Mouse (Mus musculus) gastrocnemius, postnatal 36 days (tissue): Measurements from ENCODE around the gene M1ap. TPM values are rescaled to one million over a fixed set of nuclear protein-coding genes. Genes with fewer than 3 reads are reported as not detected.

Experiments
- DNase-seq, 2 experiments: peaks; one replicate each; pipeline ENCODE4 v3.0.0; 2022
- intact Hi-C: fragments of 180-260 bp; cut with DNase I; formaldehyde crosslinking; loops from one replicate; pipeline ENCODE4 v1.15.1; 2025
- microRNA-seq, 2 experiments: library from miRNA; unstranded; fragments of <30 nt; microRNA quantifications; one replicate each; pipeline ENCODE4 v1.2.0; 2021
- total RNA-seq, 2 experiments: library from RNA; stranded (reverse); gene quantifications; 2 replicates each; pipeline ENCODE4 v1.2.3; 2021

The M1ap gene
- total RNA-seq, 2 experiments from 2014 or later, result not detected

GRCm38 (mm10) chr6:83066441-83066840 is 119.7 kb downstream of the M1ap start:
- intact Hi-C loops, result no loop called here
- DNase-seq, result no peak

DNA sequence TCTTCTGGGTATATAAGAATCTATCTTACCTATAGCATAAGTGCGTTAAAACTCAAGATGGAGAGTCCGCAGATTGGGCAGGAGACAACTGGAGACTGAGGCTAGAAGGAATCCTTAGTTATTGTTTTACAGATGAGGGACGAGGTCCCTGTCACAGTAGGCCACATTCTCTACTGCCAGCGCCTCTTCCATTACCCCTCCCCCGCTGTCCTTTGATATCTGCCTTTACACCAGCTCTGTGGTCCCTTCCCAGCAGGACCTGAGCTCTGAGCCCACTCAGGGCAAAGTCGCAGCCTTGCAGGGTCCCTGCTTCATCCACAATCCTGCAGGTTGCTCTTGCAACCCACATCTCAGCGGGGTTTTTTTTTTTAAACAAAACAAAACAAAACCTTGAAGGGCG is 121.5 kb downstream of the M1ap start:
- DNase-seq, result no peak
- intact Hi-C loops, result no loop called here

DNA sequence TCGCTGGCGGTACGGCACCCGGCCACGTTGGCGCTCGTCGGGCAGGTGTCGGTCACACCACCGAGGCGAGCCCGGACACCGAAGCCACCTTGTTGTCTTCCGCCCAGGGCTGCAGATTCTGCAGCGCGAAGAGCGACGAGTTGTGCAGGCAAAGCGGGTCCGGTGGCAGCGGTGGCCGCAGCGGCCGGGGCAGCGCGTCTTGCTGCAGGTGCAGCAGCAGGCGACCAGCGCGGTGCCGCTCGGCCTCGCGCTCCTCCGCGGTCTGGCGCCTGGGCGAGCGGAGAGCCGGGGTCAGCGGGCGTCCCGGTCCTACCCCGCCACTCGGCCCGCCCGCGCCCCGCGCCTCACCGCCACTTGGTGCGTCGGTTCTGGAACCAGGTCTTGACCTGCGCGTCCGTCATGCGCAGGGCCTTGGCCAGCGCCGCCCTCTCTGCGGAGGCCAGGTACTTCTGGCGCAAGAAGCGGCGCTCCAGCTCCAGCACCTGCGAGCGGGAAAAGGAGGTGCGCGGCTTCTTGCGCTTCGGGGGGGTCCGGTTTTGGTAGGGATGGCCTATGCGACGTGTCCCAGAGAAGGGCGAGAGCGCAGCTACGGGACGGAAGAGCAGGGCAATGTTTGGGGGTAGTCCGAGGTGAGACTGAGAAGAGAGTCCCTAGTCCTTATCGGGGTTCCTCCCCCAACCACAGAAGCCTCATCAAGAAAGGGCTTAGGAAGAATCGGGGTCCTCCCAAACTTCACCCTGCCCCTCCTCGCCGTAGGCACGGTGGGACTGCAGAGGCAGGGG is 122.2 kb downstream of the M1ap start:
- intact Hi-C loops, result no loop called here
- no peak for DNase-seq

- intact Hi-C loops, result no loop called here
- DNase-seq, result no peak
Measured at GRCm38 (mm10) chr6:83069488-83070246, 123.0 kb downstream of the M1ap start.

DNA sequence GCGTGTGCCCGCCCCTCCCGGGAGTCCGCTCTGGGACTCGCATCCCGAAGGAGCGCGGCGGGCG is 123.4 kb downstream of the M1ap start, which contains the start of gene Tlx2:
Gene Tlx2, minus strand, starts transcription at position 47 of the 64 bp plus-strand sequence.
- intact Hi-C loops, result no loop called here
- no peak for DNase-seq

- DNase-seq, result peak in 1 of 2 experiments; percentile 61
- intact Hi-C loops, result no loop called here
Measured at GRCm38 (mm10) chr6:83070311-83071219, 123.9 kb downstream of the M1ap start.

GRCm38 (mm10) chr6:83071220-83071619 is 124.5 kb downstream of the M1ap start:
- intact Hi-C loops, result no loop called here
- DNase-seq, result no peak

- intact Hi-C loops, result no loop called here
- no peak for DNase-seq
Measured at GRCm38 (mm10) chr6:83074979-83075378, 128.3 kb downstream of the M1ap start.

- intact Hi-C loops, result loop anchor here (1.0 to 2.0 kb wide), 2 partner anchors 23 to 81 kb away; partner anchors contain the start of gene Aup1
- DNase-seq, result no peak
Measured at GRCm38 (mm10) chr6:83077630-83078323, 131.1 kb downstream of the M1ap start, which contains the start of gene Pcgf1. Gene Pcgf1 (plus strand): TSS chr6:83077869.

DNA sequence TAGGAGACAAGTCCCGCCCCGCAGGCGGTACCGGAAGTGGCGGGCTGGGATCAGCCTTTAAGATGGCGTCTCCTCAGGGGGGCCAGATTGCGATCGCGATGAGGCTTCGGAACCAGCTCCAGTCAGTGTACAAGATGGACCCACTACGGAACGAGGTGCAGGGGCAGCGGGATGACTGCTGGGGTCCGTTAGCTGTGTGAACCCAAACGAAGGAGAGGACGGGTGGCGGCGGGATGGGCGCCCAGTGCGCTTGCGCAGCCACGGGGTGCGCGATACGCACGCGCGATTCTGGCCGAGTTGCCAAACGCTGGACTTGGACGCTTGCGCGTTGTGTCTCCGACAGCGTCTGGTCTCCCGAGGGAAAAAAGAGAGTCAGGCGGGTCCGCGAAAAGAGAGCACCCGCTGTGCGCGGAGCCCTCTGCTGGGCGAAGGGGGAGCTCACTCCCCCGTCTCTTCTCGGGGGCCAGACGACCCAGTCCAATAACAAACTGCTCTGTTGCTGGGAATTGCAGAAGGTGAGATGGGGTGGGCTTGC is 131.7 kb downstream of the M1ap start:
- DNase-seq, result peak; percentile 99 to 100
- intact Hi-C loops, result loop anchor here (1.0 to 2.0 kb wide), 2 partner anchors 24 to 82 kb away; partner anchors contain the start of gene Aup1

Small RNAs within 50 kb of the gene (microRNA-seq; reads per million reads assigned to microRNA genes)
- 0 to 0.74 reads per million in 2 experiments for gene Mir7040

Other genes starting within 250 kb of the M1ap start
- 10 to 100 TPM; 14.0 to 16.5 TPM for gene Pole4, start 241.5 kb upstream of the M1ap start, total RNA-seq
- gene Hk2, start 172.4 kb upstream of the M1ap start, total RNA-seq, result 100 to 1,000 TPM; 208 to 209 TPM
- gene Sema4f, start 7.1 kb upstream of the M1ap start, total RNA-seq, result under 1 TPM; 0.10 to 0.15 TPM
- 1 to 10 TPM; 2.4 to 2.5 TPM for gene Dok1, start 86.6 kb downstream of the M1ap start, total RNA-seq
- gene Loxl3, start 87.3 kb downstream of the M1ap start, total RNA-seq, result 1 to 10 TPM; 2.9 to 3.1 TPM
- 10 to 100 TPM; 82.8 to 88.8 TPM for gene Aup1, start 107.6 kb downstream of the M1ap start, total RNA-seq
- gene Htra2, start 108.4 kb downstream of the M1ap start, total RNA-seq, result 10 to 100 TPM; 16.7 to 18.3 TPM
- gene Dqx1, start 110.9 kb downstream of the M1ap start, total RNA-seq, result under 1 TPM; 0.26 to 0.32 TPM
- not detected for gene Tlx2, start 123.4 kb downstream of the M1ap start, total RNA-seq
- gene Pcgf1, start 131.0 kb downstream of the M1ap start, total RNA-seq, result 1 to 10 TPM; 4.5 to 7.4 TPM
- gene Lbx2, start 139.5 kb downstream of the M1ap start, total RNA-seq, result under 1 TPM in 1 of 2 experiments, not detected in 1; 0.56 TPM
- 1 to 10 TPM; 1.2 to 3.1 TPM for gene Ccdc142, start 154.7 kb downstream of the M1ap start, total RNA-seq
- gene Gm42688, start 154.7 kb downstream of the M1ap start, total RNA-seq, result 1 to 10 TPM in 1 of 2 experiments, under 1 TPM in 1; 0.69 to 1.0 TPM
- 100 to 1,000 TPM in 1 of 2 experiments, 10 to 100 TPM in 1; 91.0 to 103 TPM for gene Mrpl53, start 162.1 kb downstream of the M1ap start, total RNA-seq
- gene Mogs, start 168.6 kb downstream of the M1ap start, total RNA-seq, result 1 to 10 TPM; 4.4 to 4.5 TPM
- 10 to 100 TPM; 35.4 to 35.8 TPM for gene Wbp1, start 174.7 kb downstream of the M1ap start, total RNA-seq
- gene Ino80b, start 178.5 kb downstream of the M1ap start, total RNA-seq, result 10 to 100 TPM; 14.3 to 14.5 TPM
- gene Rtkn, start 188.6 kb downstream of the M1ap start, total RNA-seq, result 10 to 100 TPM; 11.3 to 13.8 TPM
- gene Wdr54, start 209.5 kb downstream of the M1ap start, total RNA-seq, result 1 to 10 TPM in 1 of 2 experiments, under 1 TPM in 1; 0.92 to 1.3 TPM
- under 1 TPM in 1 of 2 experiments, not detected in 1; 0.13 TPM for gene 1700003E16Rik, start 209.5 kb downstream of the M1ap start, total RNA-seq
- 100 to 1,000 TPM; 128 to 135 TPM for gene Dctn1, start 219.0 kb downstream of the M1ap start, total RNA-seq